Mouse (Mus musculus) CH12.LX (cell line): Measurements from ENCODE around the gene Trpm3.

Experiments used
- EP300 ChIP-seq: IDR thresholded peaks from 2 replicates; pipeline ENCODE4 v1.6.1; 2011; ENCODE audit warnings: low read length, improper control_type of control experiment
- MAFK ChIP-seq: IDR thresholded peaks from 2 replicates; pipeline ENCODE4 v1.6.1; 2011; ENCODE audit warnings: low read length, improper control_type of control experiment; ENCODE audit not compliant: insufficient replicate concordance
- MEF2A ChIP-seq: IDR thresholded peaks from 2 replicates; pipeline ENCODE4 v1.6.1; 2014; ENCODE audit warnings: low read depth, mild to moderate bottlenecking, inconsistent platforms, low read length, improper control_type of control experiment, borderline replicate concordance
- NELFE ChIP-seq: IDR thresholded peaks from 2 replicates; pipeline ENCODE4 v1.6.1; 2011; ENCODE audit warnings: low read depth, low read length, improper control_type of control experiment
- PAX5 ChIP-seq: IDR thresholded peaks from 2 replicates; pipeline ENCODE4 v1.6.1; 2012; ENCODE audit warnings: low read length, inconsistent platforms, mixed read lengths
- ZNF384 ChIP-seq: IDR thresholded peaks from 2 replicates; pipeline ENCODE4 v1.6.1; 2012; ENCODE audit warnings: low read depth, low read length, improper control_type of control experiment, inconsistent platforms

- TF ChIP-seq NELFE (no peak), ZNF384 (no peak), PAX5 (no peak), EP300 (no peak), MAFK (no peak), MEF2A (no peak)
Observed at GRCm38 (mm10) chr19:22938848-22939724, 800.2 kb downstream of the Trpm3 start.
